Mouse (Mus musculus) liver, embryonic 14.5 days (tissue): ENCODE measurements around the gene Rad23a. TPM values are rescaled to one million over a fixed set of nuclear protein-coding genes. Genes with fewer than 3 reads are reported as not detected.

ENCODE experiments used
- ATAC-seq: fragments of 200-750 bp; cut with Nextera tagmentation; 2 replicates; pipeline ENCODE4 v1.8.0; 2017; ENCODE audit warnings: moderate number of reproducible peaks, mild to moderate bottlenecking, moderate library complexity; ENCODE audit not compliant: insufficient read depth
- DNase-seq, 3 experiments: peaks; one replicate each; pipeline ENCODE4 v3.0.0-alpha.2; 2012 to 2013; ENCODE audit warnings: low read depth in 3 of 3, low spot score in 3 of 3
- H3K27ac ChIP-seq: fragments of 300-500 bp; sonication (generic); 2 replicates; pipeline ENCODE4 v1.5.1; 2014; ENCODE audit warnings: moderate library complexity, mild to moderate bottlenecking, control low read depth, inconsistent platforms
- H3K27me3 ChIP-seq: fragments of 300-500 bp; sonication (generic); 2 replicates; pipeline ENCODE4 v1.6.1; 2014; ENCODE audit warnings: mild to moderate bottlenecking, low read length, moderate library complexity; ENCODE audit not compliant: control insufficient read depth, insufficient read depth
- H3K36me3 ChIP-seq: fragments of 300-500 bp; sonication (generic); replicated peaks from 2 replicates; pipeline ENCODE4 v1.6.1; 2014; ENCODE audit warnings: low read depth; ENCODE audit not compliant: control insufficient read depth, insufficient read depth
- H3K4me1 ChIP-seq, 2 experiments: fragments of 200-500 bp in 1 of 2; fragments of 300-500 bp in 1 of 2; sonication (generic) in 1 of 2; replicated peaks; 2 replicates each; pipeline ENCODE4 v1.6.1; 2012 to 2014; ENCODE audit warnings: antibody characterized with exemption in 1 of 2, inconsistent platforms in 1 of 2, low read length in 1 of 2; ENCODE audit not compliant: control insufficient read depth in 2 of 2, insufficient read depth in 2 of 2
- H3K4me2 ChIP-seq: fragments of 300-500 bp; sonication (generic); 2 replicates; pipeline ENCODE4 v1.6.1; 2014; ENCODE audit warnings: low read depth, mild to moderate bottlenecking, control low read depth, moderate library complexity
- H3K4me3 ChIP-seq, 2 experiments: fragments of 200-500 bp in 1 of 2; fragments of 300-500 bp in 1 of 2; sonication (generic) in 1 of 2; 2 replicates each; pipeline ENCODE4 v1.5.1; 2012 to 2014; ENCODE audit warnings: low read depth in 2 of 2, low read length in 2 of 2, mild to moderate bottlenecking in 2 of 2, control low read depth in 1 of 2, inconsistent platforms in 1 of 2, moderate library complexity in 1 of 2; ENCODE audit not compliant: insufficient read depth in 1 of 2
- H3K9ac ChIP-seq: fragments of 300-500 bp; sonication (generic); replicated peaks from 2 replicates; pipeline ENCODE4 v1.6.1; 2014; ENCODE audit warnings: mild to moderate bottlenecking, control low read depth, moderate library complexity
- H3K9me3 ChIP-seq: fragments of 300-500 bp; sonication (generic); 2 replicates; pipeline ENCODE4 v1.6.1; 2016; ENCODE audit warnings: low read length, mixed read lengths; ENCODE audit not compliant: control insufficient read depth
- CTCF ChIP-seq: IDR thresholded peaks from 2 replicates; pipeline ENCODE4 v1.5.1; 2016; ENCODE audit warnings: antibody characterized with exemption, low read depth, control low read depth
- EP300 ChIP-seq: IDR thresholded peaks from 2 replicates; pipeline ENCODE4 v1.6.1; 2016; ENCODE audit warnings: antibody characterized with exemption, low read depth
- WGBS: fragments of 180-500 bp; shearing (Covaris S2); extraction: QIAGEN DNeasy Blood & Tissue Kit; methylation state at CpG from one replicate; pipeline ENCODE4 v1.1.7; 2014; ENCODE audit not compliant: insufficient replicate concordance; 5-methylcytosine and 5-hydroxymethylcytosine counted together
- microRNA-seq: library from miRNA; unstranded; fragments of <30 nt; microRNA quantifications from one replicate; pipeline ENCODE4, GENCODE M21; 2016
- polyA plus RNA-seq, 2 experiments: library from polyadenylated mRNA; depleted of rRNA in 1 of 2; stranded (reverse) in 1 of 2; unstranded in 1 of 2; fragments of >200 nt; fragmentation: Nextera tagmentation in 1 of 2; extraction: Ambion mirVana in 1 of 2; gene quantifications; 2 replicates each; pipeline versions ENCODE4 v1.2.1 to v1.2.3; 2012 to 2014

Gene Rad23a
- polyA plus RNA-seq, 2 experiments: 139 to 258 TPM

- H3K27me3 ChIP-seq: peaks cover 100% of the 10 kb centered on the region
- H3K4me1 ChIP-seq: no peaks in the 10 kb centered on the region
- DNase-seq: no peak
- no peak for TF ChIP-seq EP300
- no peak for TF ChIP-seq CTCF
- H3K36me3 ChIP-seq: no peaks in the 10 kb centered on the region
- H3K9me3 ChIP-seq: no peaks in the 10 kb centered on the region
- WGBS: 2% methylated on average over 48 of the region's 48 CpGs
- H3K27ac ChIP-seq: no peak overlapping the region
- no peak for ATAC-seq
- H3K9ac ChIP-seq: no peak overlapping the region
- no peak overlapping the region for H3K4me2 ChIP-seq
- H3K4me3 ChIP-seq: no peak overlapping the region
Observed at GRCm38 (mm10) chr8:84784681-84785505, 55.6 kb downstream of the Rad23a start.

Small RNA genes within 50 kb of the gene (microRNA-seq; reads per million reads assigned to microRNA genes)
- gene Mir7069: 4.2 reads per million, percentile 3 among the genes with 10 or more reads in this experiment

Other genes starting within 250 kb of the Rad23a start
Only the 30 nearest of the 31 such genes appear.
- 6.2 and 8.4 TPM in 2 replicates for gene Ier2, start 177.8 kb downstream of the Rad23a start, polyA plus RNA-seq (2012; rRNA removed)
- gene Ier2, start 177.8 kb downstream of the Rad23a start, polyA plus RNA-seq (2014; fragmentation: Nextera tagmentation; extraction: Ambion mirVana): 12.6 and 15.0 TPM in 2 replicates
- 37.5 and 37.6 TPM in 2 replicates for gene Trmt1, start 154.4 kb downstream of the Rad23a start, polyA plus RNA-seq (2012; rRNA removed)
- 27.4 and 34.1 TPM in 2 replicates for gene Trmt1, start 154.4 kb downstream of the Rad23a start, polyA plus RNA-seq (2014; fragmentation: Nextera tagmentation; extraction: Ambion mirVana)
- gene Nacc1, start 152.8 kb downstream of the Rad23a start, polyA plus RNA-seq (2012; rRNA removed): 19.0 and 21.2 TPM in 2 replicates
- gene Nacc1, start 152.8 kb downstream of the Rad23a start, polyA plus RNA-seq (2014; fragmentation: Nextera tagmentation; extraction: Ambion mirVana): 6.3 and 7.6 TPM in 2 replicates
- 45.4 and 46.2 TPM in 2 replicates for gene Lyl1, start 139.2 kb downstream of the Rad23a start, polyA plus RNA-seq (2012; rRNA removed)
- gene Lyl1, start 139.2 kb downstream of the Rad23a start, polyA plus RNA-seq (2014; fragmentation: Nextera tagmentation; extraction: Ambion mirVana): 55.6 and 57.7 TPM in 2 replicates
- 10.9 and 11.9 TPM in 2 replicates for gene G430095P16Rik, start 117.7 kb downstream of the Rad23a start, polyA plus RNA-seq (2012; rRNA removed)
- 8.3 and 10.3 TPM in 2 replicates for gene G430095P16Rik, start 117.7 kb downstream of the Rad23a start, polyA plus RNA-seq (2014; fragmentation: Nextera tagmentation; extraction: Ambion mirVana)
- gene Nfix, start 40.3 kb downstream of the Rad23a start, polyA plus RNA-seq (2012; rRNA removed): 1.2 and 1.4 TPM in 2 replicates
- 2.5 and 3.1 TPM in 2 replicates for gene Nfix, start 40.3 kb downstream of the Rad23a start, polyA plus RNA-seq (2014; fragmentation: Nextera tagmentation; extraction: Ambion mirVana)
- 1.9 TPM in 2 replicates for gene Dand5, start 17.8 kb downstream of the Rad23a start, polyA plus RNA-seq (2012; rRNA removed)
- 2.5 and 2.7 TPM in 2 replicates for gene Dand5, start 17.8 kb downstream of the Rad23a start, polyA plus RNA-seq (2014; fragmentation: Nextera tagmentation; extraction: Ambion mirVana)
- gene Gadd45gip1, start 9.1 kb downstream of the Rad23a start, polyA plus RNA-seq (2012; rRNA removed): 24.4 and 31.0 TPM in 2 replicates
- gene Gadd45gip1, start 9.1 kb downstream of the Rad23a start, polyA plus RNA-seq (2014; fragmentation: Nextera tagmentation; extraction: Ambion mirVana): 50.2 and 55.7 TPM in 2 replicates
- 144 and 262 TPM in 2 replicates for gene Calr, start 6.3 kb upstream of the Rad23a start, polyA plus RNA-seq (2012; rRNA removed)
- 348 and 351 TPM in 2 replicates for gene Calr, start 6.3 kb upstream of the Rad23a start, polyA plus RNA-seq (2014; fragmentation: Nextera tagmentation; extraction: Ambion mirVana)
- 53.5 and 54.8 TPM in 2 replicates for gene Farsa, start 16.3 kb upstream of the Rad23a start, polyA plus RNA-seq (2012; rRNA removed)
- gene Farsa, start 16.3 kb upstream of the Rad23a start, polyA plus RNA-seq (2014; fragmentation: Nextera tagmentation; extraction: Ambion mirVana): 45.8 and 48.7 TPM in 2 replicates
- 16.7 and 26.4 TPM in 2 replicates for gene Syce2, start 31.4 kb upstream of the Rad23a start, polyA plus RNA-seq (2012; rRNA removed)
- 78.2 and 80.2 TPM in 2 replicates for gene Syce2, start 31.4 kb upstream of the Rad23a start, polyA plus RNA-seq (2014; fragmentation: Nextera tagmentation; extraction: Ambion mirVana)
- 27.1 and 31.4 TPM in 2 replicates for gene Gcdh, start 53.3 kb upstream of the Rad23a start, polyA plus RNA-seq (2012; rRNA removed)
- gene Gcdh, start 53.3 kb upstream of the Rad23a start, polyA plus RNA-seq (2014; fragmentation: Nextera tagmentation; extraction: Ambion mirVana): 38.9 and 42.7 TPM in 2 replicates
- 209 and 251 TPM in 2 replicates for gene Klf1, start 61.3 kb upstream of the Rad23a start, polyA plus RNA-seq (2012; rRNA removed)
- 522 and 566 TPM in 2 replicates for gene Klf1, start 61.3 kb upstream of the Rad23a start, polyA plus RNA-seq (2014; fragmentation: Nextera tagmentation; extraction: Ambion mirVana)
- gene Dnase2a, start 67.9 kb upstream of the Rad23a start, polyA plus RNA-seq (2012; rRNA removed): 9.6 and 11.0 TPM in 2 replicates
- gene Dnase2a, start 67.9 kb upstream of the Rad23a start, polyA plus RNA-seq (2014; fragmentation: Nextera tagmentation; extraction: Ambion mirVana): 8.4 and 8.5 TPM in 2 replicates
- 0.06 and 0.21 TPM in 2 replicates for gene Mast1, start 96.7 kb upstream of the Rad23a start, polyA plus RNA-seq (2012; rRNA removed)
- 0.08 and 0.14 TPM in 2 replicates for gene Mast1, start 96.7 kb upstream of the Rad23a start, polyA plus RNA-seq (2014; fragmentation: Nextera tagmentation; extraction: Ambion mirVana)
- gene Rtbdn, start 106.3 kb upstream of the Rad23a start, polyA plus RNA-seq (2012; rRNA removed): 0.03 TPM in 1 of 2 replicates, not detected in the other
- not detected in 2 replicates for gene Rtbdn, start 106.3 kb upstream of the Rad23a start, polyA plus RNA-seq (2014; fragmentation: Nextera tagmentation; extraction: Ambion mirVana)
- not detected in 2 replicates for gene Gm49661, start 128.8 kb upstream of the Rad23a start, polyA plus RNA-seq (2012; rRNA removed)
- gene Gm49661, start 128.8 kb upstream of the Rad23a start, polyA plus RNA-seq (2014; fragmentation: Nextera tagmentation; extraction: Ambion mirVana): not detected in 2 replicates
- 1,117 and 1,155 TPM in 2 replicates for gene Prdx2, start 128.9 kb upstream of the Rad23a start, polyA plus RNA-seq (2012; rRNA removed)
- gene Prdx2, start 128.9 kb upstream of the Rad23a start, polyA plus RNA-seq (2014; fragmentation: Nextera tagmentation; extraction: Ambion mirVana): 2,207 and 2,282 TPM in 2 replicates
- 49.3 and 56.2 TPM in 2 replicates for gene Rnaseh2a, start 129.1 kb upstream of the Rad23a start, polyA plus RNA-seq (2012; rRNA removed)
- gene Rnaseh2a, start 129.1 kb upstream of the Rad23a start, polyA plus RNA-seq (2014; fragmentation: Nextera tagmentation; extraction: Ambion mirVana): 107 and 125 TPM in 2 replicates
- gene Junb, start 138.1 kb upstream of the Rad23a start, polyA plus RNA-seq (2012; rRNA removed): 8.3 and 10.5 TPM in 2 replicates
- 10.5 and 11.2 TPM in 2 replicates for gene Junb, start 138.1 kb upstream of the Rad23a start, polyA plus RNA-seq (2014; fragmentation: Nextera tagmentation; extraction: Ambion mirVana)
- 2.3 and 4.3 TPM in 2 replicates for gene Hook2, start 149.9 kb upstream of the Rad23a start, polyA plus RNA-seq (2012; rRNA removed)
- gene Hook2, start 149.9 kb upstream of the Rad23a start, polyA plus RNA-seq (2014; fragmentation: Nextera tagmentation; extraction: Ambion mirVana): 3.2 and 4.3 TPM in 2 replicates
- gene Best2, start 173.9 kb upstream of the Rad23a start, polyA plus RNA-seq (2012; rRNA removed): 0.02 TPM in 1 of 2 replicates, not detected in the other
- gene Best2, start 173.9 kb upstream of the Rad23a start, polyA plus RNA-seq (2014; fragmentation: Nextera tagmentation; extraction: Ambion mirVana): not detected in 2 replicates
- gene Asna1, start 184.6 kb upstream of the Rad23a start, polyA plus RNA-seq (2012; rRNA removed): 83.4 and 85.3 TPM in 2 replicates
- gene Asna1, start 184.6 kb upstream of the Rad23a start, polyA plus RNA-seq (2014; fragmentation: Nextera tagmentation; extraction: Ambion mirVana): 56.9 and 58.8 TPM in 2 replicates
- 74.0 and 100 TPM in 2 replicates for gene Trir, start 186.2 kb upstream of the Rad23a start, polyA plus RNA-seq (2012; rRNA removed)
- 84.4 and 89.3 TPM in 2 replicates for gene Trir, start 186.2 kb upstream of the Rad23a start, polyA plus RNA-seq (2014; fragmentation: Nextera tagmentation; extraction: Ambion mirVana)
- 24.8 and 25.2 TPM in 2 replicates for gene Tnpo2, start 196.2 kb upstream of the Rad23a start, polyA plus RNA-seq (2012; rRNA removed)
- gene Tnpo2, start 196.2 kb upstream of the Rad23a start, polyA plus RNA-seq (2014; fragmentation: Nextera tagmentation; extraction: Ambion mirVana): 9.9 and 10.2 TPM in 2 replicates
- 8.9 and 13.5 TPM in 2 replicates for gene Fbxw9, start 219.4 kb upstream of the Rad23a start, polyA plus RNA-seq (2012; rRNA removed)
- gene Fbxw9, start 219.4 kb upstream of the Rad23a start, polyA plus RNA-seq (2014; fragmentation: Nextera tagmentation; extraction: Ambion mirVana): 5.7 and 6.0 TPM in 2 replicates
- gene Gm5741, start 227.3 kb upstream of the Rad23a start, polyA plus RNA-seq (2012; rRNA removed): 0.29 TPM in 1 of 2 replicates, not detected in the other
- gene Gm5741, start 227.3 kb upstream of the Rad23a start, polyA plus RNA-seq (2014; fragmentation: Nextera tagmentation; extraction: Ambion mirVana): not detected in 2 replicates
- gene Dhps, start 231.1 kb upstream of the Rad23a start, polyA plus RNA-seq (2012; rRNA removed): 19.6 and 21.5 TPM in 2 replicates
- 30.9 and 36.4 TPM in 2 replicates for gene Dhps, start 231.1 kb upstream of the Rad23a start, polyA plus RNA-seq (2014; fragmentation: Nextera tagmentation; extraction: Ambion mirVana)
- gene Wdr83os, start 240.1 kb upstream of the Rad23a start, polyA plus RNA-seq (2012; rRNA removed): 40.6 and 51.8 TPM in 2 replicates
- gene Wdr83os, start 240.1 kb upstream of the Rad23a start, polyA plus RNA-seq (2014; fragmentation: Nextera tagmentation; extraction: Ambion mirVana): 61.8 and 71.5 TPM in 2 replicates
- 21.2 and 26.0 TPM in 2 replicates for gene Wdr83, start 240.6 kb upstream of the Rad23a start, polyA plus RNA-seq (2012; rRNA removed)
- 20.1 and 24.4 TPM in 2 replicates for gene Wdr83, start 240.6 kb upstream of the Rad23a start, polyA plus RNA-seq (2014; fragmentation: Nextera tagmentation; extraction: Ambion mirVana)